Comparison of ENCODE assay signal across 16 mouse cellular contexts in genomic region chr4:46710018-46710417, GRCm38 (mm10).
DNase-seq lines count a peak whose midpoint lies in the region; ATAC-seq lines count a peak whose summit lies in the region.
"Had no signal": no experiment of that assay in that cellular context is flagged by ENCODE, and none has a peak within 500 bp of the region (broad histone marks: within the 10 kb centered on the region; RNA-seq: fewer than 3 reads in every experiment).

No protein-coding gene starts in this region.

- H3K27ac ChIP-seq in hindbrain, embryonic 13.5 days: 0 out of 2 replicates have a peak overlapping the region, but pooled peaks have one; percentile 6
- no peak overlapping the region for H3K27ac ChIP-seq in hindbrain, embryonic 12.5 days
- no peak overlapping the region for H3K27ac ChIP-seq in neural tube, embryonic 11.5 days (ENCODE audit: low read depth, low read length)
- H3K27ac ChIP-seq in intestine, embryonic 16.5 days (ENCODE audit: low read length): no peak overlapping the region
- H3K27ac ChIP-seq: liver, embryonic 12.5 days; macrophage; neural tube, embryonic 13.5 days; stomach, postnatal 0 days had no signal

- no peak for DNase-seq in cerebellum, adult 8-10 months
- DNase-seq in neural tube, embryonic 11.5 days (ENCODE audit: low spot score): peak; percentile 7
- no peak for DNase-seq in neural tube, embryonic 10.5 days (ENCODE audit: extremely low spot score, low spot score)
- no peak for DNase-seq in B cell, adult 2 months
- DNase-seq: lung, embryonic 14.5 days; right cerebral cortex, postnatal 14 days; thymus, postnatal 14 days had no signal

- no peak overlapping the region for H3K4me3 ChIP-seq in hindbrain, embryonic 13.5 days
- H3K4me3 ChIP-seq in hindbrain, embryonic 12.5 days: no peak overlapping the region
- no peak overlapping the region for H3K4me3 ChIP-seq in neural tube, embryonic 11.5 days (ENCODE audit: low read depth, low read length)
- no peak overlapping the region for H3K4me3 ChIP-seq in intestine, embryonic 16.5 days (ENCODE audit: low read length)
- H3K4me3 ChIP-seq: heart, embryonic 12.5 days; liver, embryonic 12.5 days; neural tube, embryonic 13.5 days had no signal

- H3K4me1 ChIP-seq in hindbrain, embryonic 13.5 days (replicated peaks): peaks cover 15% of the 10 kb centered on the region
- H3K4me1 ChIP-seq in hindbrain, embryonic 12.5 days: no peaks in the 10 kb centered on the region
- H3K4me1 ChIP-seq in neural tube, embryonic 11.5 days (ENCODE audit: control insufficient read depth, insufficient read depth, low read length): no peaks in the 10 kb centered on the region
- H3K4me1 ChIP-seq in intestine, embryonic 16.5 days (ENCODE audit: control insufficient read depth, insufficient read depth, low read length): no peaks in the 10 kb centered on the region
- H3K4me1 ChIP-seq: liver, embryonic 12.5 days had no signal

- 60% methylated on average over 6 of the region's 6 CpGs for WGBS in hindbrain, embryonic 13.5 days
- 65% methylated on average over 6 of the region's 6 CpGs for WGBS in hindbrain, embryonic 12.5 days
- 49% methylated on average over 6 of the region's 6 CpGs for WGBS in neural tube, embryonic 11.5 days
- 70% methylated on average over 6 of the region's 6 CpGs for WGBS in intestine, embryonic 16.5 days

- no peaks in the 10 kb centered on the region for H3K9me3 ChIP-seq in hindbrain, embryonic 13.5 days
- H3K9me3 ChIP-seq in hindbrain, embryonic 12.5 days (replicated peaks): no peaks in the 10 kb centered on the region
- no peaks in the 10 kb centered on the region for H3K9me3 ChIP-seq in neural tube, embryonic 11.5 days (ENCODE audit: control insufficient read depth, low read length)
- no peaks in the 10 kb centered on the region for H3K9me3 ChIP-seq in intestine, embryonic 16.5 days (ENCODE audit: control insufficient read depth, low read length)
- H3K9me3 ChIP-seq: heart, embryonic 12.5 days; liver, embryonic 12.5 days; neural tube, embryonic 13.5 days had no signal

- H3K27me3 ChIP-seq in hindbrain, embryonic 13.5 days: 0 out of 2 replicates have a peak, but pooled peaks cover 2% of the 10 kb centered on the region
- H3K27me3 ChIP-seq in hindbrain, embryonic 12.5 days: no peaks in the 10 kb centered on the region
- H3K27me3 ChIP-seq in neural tube, embryonic 11.5 days (ENCODE audit: control insufficient read depth, insufficient read depth, low read length): no peaks in the 10 kb centered on the region
- no peaks in the 10 kb centered on the region for H3K27me3 ChIP-seq in intestine, embryonic 16.5 days (replicated peaks; ENCODE audit: control insufficient read depth, insufficient read depth, low read length)
- H3K27me3 ChIP-seq: heart, embryonic 12.5 days; neural tube, embryonic 13.5 days had no signal

- H3K4me2 ChIP-seq in hindbrain, embryonic 13.5 days: no peak overlapping the region
- no peak overlapping the region for H3K4me2 ChIP-seq in hindbrain, embryonic 12.5 days (replicated peaks)
- no peak overlapping the region for H3K4me2 ChIP-seq in neural tube, embryonic 11.5 days (ENCODE audit: low read depth)
- no peak overlapping the region for H3K4me2 ChIP-seq in intestine, embryonic 16.5 days (ENCODE audit: low read depth, low read length)
- H3K4me2 ChIP-seq: heart, embryonic 12.5 days; liver, embryonic 12.5 days; lung, embryonic 14.5 days; neural tube, embryonic 13.5 days had no signal

- peak; percentile 9; the same call in 1 of the 2 replicates for ATAC-seq in cerebellum, adult (ENCODE audit: insufficient number of reproducible peaks, low FRiP score, low TSS enrichment)
- no peak for ATAC-seq in hindbrain, embryonic 13.5 days (ENCODE audit: low FRiP score)
- no peak for ATAC-seq in hindbrain, embryonic 12.5 days (ENCODE audit: low FRiP score)
- no peak for ATAC-seq in neural tube, embryonic 11.5 days (ENCODE audit: insufficient read depth, low FRiP score, low TSS enrichment)
- ATAC-seq in intestine, embryonic 16.5 days: no peak
- ATAC-seq: liver, embryonic 12.5 days had no signal

- H3K9ac ChIP-seq in hindbrain, embryonic 13.5 days: 0 out of 2 replicates have a peak overlapping the region, but pooled peaks have one; percentile 8
- no peak overlapping the region for H3K9ac ChIP-seq in hindbrain, embryonic 12.5 days
- H3K9ac ChIP-seq in neural tube, embryonic 11.5 days (ENCODE audit: low read length): no peak overlapping the region
- H3K9ac ChIP-seq in intestine, embryonic 16.5 days (ENCODE audit: low read depth, low read length): no peak overlapping the region
- H3K9ac ChIP-seq: heart, embryonic 12.5 days; liver, embryonic 12.5 days; lung, embryonic 14.5 days; neural tube, embryonic 13.5 days had no signal

- H3K36me3 ChIP-seq in hindbrain, embryonic 13.5 days: peaks cover 12% of the 10 kb centered on the region
- H3K36me3 ChIP-seq in hindbrain, embryonic 12.5 days: no peaks in the 10 kb centered on the region
- H3K36me3 ChIP-seq in neural tube, embryonic 11.5 days (ENCODE audit: control insufficient read depth, insufficient read depth, low read length): no peaks in the 10 kb centered on the region
- H3K36me3 ChIP-seq in intestine, embryonic 16.5 days (ENCODE audit: control insufficient read depth, insufficient read depth, low read length): no peaks in the 10 kb centered on the region
- H3K36me3 ChIP-seq: heart, embryonic 12.5 days; liver, embryonic 12.5 days had no signal
